26 mouse cellular contexts compared by ENCODE assay signal in the genomic region with DNA sequence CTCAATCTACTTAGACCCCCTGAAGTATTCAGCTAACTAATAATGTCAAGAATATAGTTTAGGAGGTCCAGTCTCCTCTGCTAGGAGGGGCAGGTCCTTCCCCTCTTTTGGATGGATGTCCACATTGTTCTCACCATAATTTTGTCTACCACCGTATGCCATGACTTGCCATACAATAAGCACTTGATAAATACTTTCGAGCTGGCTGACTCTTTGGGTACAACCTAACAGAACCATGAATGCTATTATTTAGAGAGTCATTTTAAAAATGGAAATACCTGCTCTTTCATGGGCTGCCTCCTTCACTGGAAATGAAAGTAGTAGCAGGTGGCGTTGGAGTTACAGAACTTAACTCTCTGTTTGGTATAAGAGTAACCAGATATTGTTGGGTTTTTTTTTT. TPM values are rescaled to one million over a fixed set of nuclear protein-coding genes. Genes with fewer than 3 reads are reported as not detected.
"Had no signal": no experiment of that assay in that cellular context is flagged by ENCODE, and none has a peak within 500 bp of the region (broad histone marks: within the 10 kb centered on the region; RNA-seq: fewer than 3 reads in every experiment).

No protein-coding gene starts in this region.

- H3K9me3 ChIP-seq: heart, embryonic 12.5 days; hindbrain, embryonic 10.5 days; hindbrain, embryonic 12.5 days; intestine, embryonic 15.5 days; limb, embryonic 13.5 days; limb, embryonic 15.5 days; liver, embryonic 12.5 days had no signal

- ATAC-seq: hindbrain, embryonic 16.5 days; inflammation-experienced regulatory T-cells, adult 6 months; intestine, embryonic 15.5 days; intestine, postnatal 0 days; liver, embryonic 12.5 days had no signal

- DNase-seq: gastrocnemius, adult 2 months; gastrocnemius, postnatal 10 days; gastrocnemius, postnatal 25 days; heart, postnatal 10 days; heart, postnatal 4 days; kidney, adult 18-20 months; kidney, adult 8-10 months; kidney, postnatal 10 days; kidney, postnatal 25 days; kidney, postnatal 4 days; layer of hippocampus, adult 9-11 months; layer of hippocampus, postnatal 36 days; left cerebral cortex, postnatal 4 days had no signal

- H3K27me3 ChIP-seq: heart, embryonic 12.5 days; hindbrain, embryonic 12.5 days; intestine, embryonic 15.5 days; limb, embryonic 13.5 days; limb, embryonic 15.5 days had no signal

- H3K4me1 ChIP-seq: intestine, embryonic 15.5 days had no signal

- H3K27ac ChIP-seq: gastrocnemius, adult 2 months; hindbrain, embryonic 10.5 days; hindbrain, embryonic 12.5 days; hindbrain, embryonic 14.5 days; intestine, embryonic 15.5 days; limb, embryonic 13.5 days; limb, embryonic 15.5 days; liver, embryonic 12.5 days; liver, embryonic 14.5 days had no signal

- H3K36me3 ChIP-seq: heart, embryonic 12.5 days; hindbrain, embryonic 10.5 days; hindbrain, embryonic 12.5 days; intestine, embryonic 15.5 days; limb, embryonic 13.5 days; limb, embryonic 15.5 days; liver, embryonic 12.5 days had no signal

- H3K4me2 ChIP-seq: heart, embryonic 12.5 days; hindbrain, embryonic 12.5 days; hindbrain, embryonic 14.5 days; intestine, embryonic 15.5 days; limb, embryonic 13.5 days; limb, embryonic 15.5 days; liver, embryonic 12.5 days had no signal

- H3K4me3 ChIP-seq: gastrocnemius, adult 2 months; heart, embryonic 12.5 days; hindbrain, embryonic 10.5 days; hindbrain, embryonic 12.5 days; intestine, embryonic 15.5 days; limb, embryonic 13.5 days; limb, embryonic 15.5 days; liver, embryonic 12.5 days had no signal

- H3K9ac ChIP-seq: heart, embryonic 12.5 days; hindbrain, embryonic 12.5 days; hindbrain, embryonic 14.5 days; intestine, embryonic 15.5 days; limb, embryonic 13.5 days; limb, embryonic 15.5 days; liver, embryonic 12.5 days; liver, embryonic 14.5 days had no signal

RNA-seq across cellular contexts. Expression of a gene that starts 3.6 kb away (rescaled TPM):
- total RNA-seq: granulocyte monocyte progenitor cell, adult 5-6 weeks had no signal
